Mouse (Mus musculus) hindbrain, embryonic 15.5 days (tissue): ENCODE measurements at regions not wholly inside any gene's neighbourhood (a gene's known extent, or its start where the extent isn't known, plus 50 kb on each side); places are given as distances from the start of the nearest gene placed in this dataset.

ENCODE experiments used
- ATAC-seq: fragments of 200-750 bp; cut with Nextera tagmentation; 2 replicates; pipeline ENCODE4 v1.8.0; 2017; ENCODE audit warnings: low read depth, moderate number of reproducible peaks, moderate TSS enrichment; ENCODE audit not compliant: low FRiP score
- H3K27ac ChIP-seq: fragments of 300-500 bp; sonication (generic); replicated peaks from 2 replicates; pipeline ENCODE4 v1.5.1; 2015; ENCODE audit warnings: mild to moderate bottlenecking, inconsistent platforms
- H3K27me3 ChIP-seq: fragments of 300-500 bp; sonication (generic); 2 replicates; pipeline ENCODE4 v1.6.1; 2015; ENCODE audit warnings: control low read depth, inconsistent platforms
- H3K36me3 ChIP-seq: fragments of 300-500 bp; sonication (generic); 2 replicates; pipeline ENCODE4 v1.6.1; 2015; ENCODE audit warnings: control low read depth, inconsistent platforms
- H3K4me1 ChIP-seq: fragments of 300-500 bp; sonication (generic); replicated peaks from 2 replicates; pipeline ENCODE4 v1.6.1; 2015; ENCODE audit warnings: control low read depth, inconsistent platforms
- H3K4me2 ChIP-seq: fragments of 300-500 bp; sonication (generic); 2 replicates; pipeline ENCODE4 v1.6.1; 2015; ENCODE audit warnings: moderate library complexity, mild to moderate bottlenecking, inconsistent platforms
- H3K4me3 ChIP-seq: fragments of 300-500 bp; sonication (generic); 2 replicates; pipeline ENCODE4 v1.5.1; 2015; ENCODE audit warnings: mild to moderate bottlenecking, inconsistent platforms
- H3K9ac ChIP-seq: fragments of 300-500 bp; sonication (generic); 2 replicates; pipeline ENCODE4 v1.6.1; 2015; ENCODE audit warnings: inconsistent platforms
- H3K9me3 ChIP-seq: fragments of 300-500 bp; sonication (generic); 2 replicates; pipeline ENCODE4 v1.6.1; 2016; ENCODE audit warnings: control low read depth, inconsistent platforms
- whole genome bisulfite sequencing: fragments of 180-500 bp; shearing (Covaris S2); methylation state at CpG from one replicate; pipeline ENCODE4 v1.1.7; 2015; 5-methylcytosine and 5-hydroxymethylcytosine counted together

- Histone ChIP-seq H3K9me3 (no peaks in the 10 kb centered on the region), H3K36me3 (no peaks in the 10 kb centered on the region), H3K4me3 (no peak overlapping the region), H3K27ac (no peak overlapping the region), H3K27me3 (no peaks in the 10 kb centered on the region), H3K9ac (no peak overlapping the region), H3K4me2 (no peak overlapping the region), H3K4me1 (no peaks in the 10 kb centered on the region)
- ATAC-seq: no peak
- 13% methylated on average over 3 of the region's 3 CpGs for WGBS
These were observed 56.3 kb upstream of the Mctp2 start for GRCm38 (mm10) chr7:72362690-72363089.

DNA sequence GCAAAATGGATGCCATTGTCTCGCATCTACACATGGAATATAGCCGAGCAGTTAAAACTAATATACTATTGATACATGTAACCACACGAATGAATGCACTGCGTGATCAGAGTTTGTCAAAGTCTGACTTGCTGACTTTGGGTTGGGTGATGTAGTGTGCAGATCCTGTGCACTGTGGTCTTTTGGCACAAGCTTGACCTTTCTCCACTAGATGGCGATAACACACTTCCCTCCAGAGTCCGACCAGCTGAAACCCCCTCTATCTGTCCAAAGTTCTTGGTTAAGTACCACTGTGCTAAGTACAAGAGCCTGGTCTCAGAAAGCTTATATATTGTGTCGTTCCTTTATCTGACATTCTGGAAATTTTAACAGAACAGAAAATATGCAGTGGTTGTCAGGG is 84.9 kb upstream of the Mctp2 start:
- no peaks in the 10 kb centered on the region for H3K4me1 ChIP-seq
- no peak overlapping the region for H3K27ac ChIP-seq
- no peaks in the 10 kb centered on the region for H3K9me3 ChIP-seq
- H3K4me2 ChIP-seq: no peak overlapping the region
- no peak overlapping the region for H3K9ac ChIP-seq
- H3K4me3 ChIP-seq: no peak overlapping the region
- WGBS: 39% methylated on average over 7 of the region's 7 CpGs
- no peaks in the 10 kb centered on the region for H3K27me3 ChIP-seq
- ATAC-seq: no peak
- H3K36me3 ChIP-seq: no peaks in the 10 kb centered on the region

GRCm38 (mm10) chr7:72400056-72400455 is 93.6 kb upstream of the Mctp2 start:
- no peak for ATAC-seq
- H3K4me3 ChIP-seq: no peak overlapping the region

DNA sequence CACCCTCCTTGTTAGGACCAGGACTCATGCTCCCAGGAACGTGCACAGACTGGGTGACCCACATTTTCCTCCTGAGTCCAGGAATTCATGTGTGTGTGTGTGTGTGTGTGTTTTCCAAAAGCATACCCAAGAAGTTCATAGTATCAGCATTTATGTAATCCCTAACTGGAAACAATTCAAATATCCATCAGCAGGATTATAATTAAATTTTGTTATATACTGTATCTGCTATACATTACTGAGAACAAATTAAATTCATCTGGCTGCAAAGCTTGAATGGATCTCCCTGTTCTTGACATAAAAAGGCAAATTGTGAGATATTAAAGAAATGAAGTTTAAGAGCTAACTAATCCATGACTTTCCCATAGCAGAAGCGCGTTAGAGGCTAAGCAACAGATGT is 99.7 kb upstream of the Mctp2 start:
- no peaks in the 10 kb centered on the region for H3K36me3 ChIP-seq
- H3K4me1 ChIP-seq: no peaks in the 10 kb centered on the region
- 91% methylated on average over 3 of the region's 3 CpGs for WGBS
- no peak overlapping the region for H3K4me2 ChIP-seq
- ATAC-seq: no peak
- H3K27me3 ChIP-seq: no peaks in the 10 kb centered on the region
- no peak overlapping the region for H3K27ac ChIP-seq
- H3K9ac ChIP-seq: no peak overlapping the region
- no peaks in the 10 kb centered on the region for H3K9me3 ChIP-seq
- H3K4me3 ChIP-seq: no peak overlapping the region

More at GRCm38 (mm10) chr7:72400056-72400455, 93.6 kb upstream of the Mctp2 start:
- Histone ChIP-seq H3K36me3 (no peaks in the 10 kb centered on the region), H3K27ac (no peak overlapping the region), H3K27me3 (no peaks in the 10 kb centered on the region), H3K4me1 (no peaks in the 10 kb centered on the region), H3K9ac (no peak overlapping the region), H3K4me2 (no peak overlapping the region), H3K9me3 (no peaks in the 10 kb centered on the region)

GRCm38 (mm10) chr7:72408409-72408986 is 102.1 kb upstream of the Mctp2 start:
- no peak overlapping the region for H3K4me3 ChIP-seq
- ATAC-seq: no peak
- 83% methylated on average over 6 of the region's 6 CpGs for WGBS
- H3K9me3 ChIP-seq: no peaks in the 10 kb centered on the region
- H3K36me3 ChIP-seq: no peaks in the 10 kb centered on the region
- no peak overlapping the region for H3K27ac ChIP-seq
- H3K4me2 ChIP-seq: no peak overlapping the region
- H3K4me1 ChIP-seq: no peaks in the 10 kb centered on the region
- no peaks in the 10 kb centered on the region for H3K27me3 ChIP-seq
- no peak overlapping the region for H3K9ac ChIP-seq

GRCm38 (mm10) chr7:72438552-72438951 is 132.1 kb upstream of the Mctp2 start:
- 48% methylated on average over 2 of the region's 2 CpGs for WGBS
- Histone ChIP-seq H3K4me3 (no peak overlapping the region), H3K36me3 (no peaks in the 10 kb centered on the region), H3K4me1 (no peaks in the 10 kb centered on the region), H3K4me2 (no peak overlapping the region), H3K27me3 (no peaks in the 10 kb centered on the region), H3K9me3 (no peaks in the 10 kb centered on the region), H3K9ac (no peak overlapping the region), H3K27ac (no peak overlapping the region)
- ATAC-seq: no peak

- no peaks in the 10 kb centered on the region for H3K9me3 ChIP-seq
- 67% methylated on average over 5 of the region's 5 CpGs for WGBS
- no peak overlapping the region for H3K9ac ChIP-seq
- no peak overlapping the region for H3K4me3 ChIP-seq
- ATAC-seq: 0 out of 2 replicates have a peak, but pooled peaks have one; percentile 48
- no peaks in the 10 kb centered on the region for H3K36me3 ChIP-seq
- H3K27me3 ChIP-seq: no peaks in the 10 kb centered on the region
- H3K4me2 ChIP-seq: no peak overlapping the region
- H3K4me1 ChIP-seq: no peaks in the 10 kb centered on the region
- H3K27ac ChIP-seq: no peak overlapping the region
These were observed 135.6 kb upstream of the Mctp2 start for GRCm38 (mm10) chr7:72442001-72442400.

DNA sequence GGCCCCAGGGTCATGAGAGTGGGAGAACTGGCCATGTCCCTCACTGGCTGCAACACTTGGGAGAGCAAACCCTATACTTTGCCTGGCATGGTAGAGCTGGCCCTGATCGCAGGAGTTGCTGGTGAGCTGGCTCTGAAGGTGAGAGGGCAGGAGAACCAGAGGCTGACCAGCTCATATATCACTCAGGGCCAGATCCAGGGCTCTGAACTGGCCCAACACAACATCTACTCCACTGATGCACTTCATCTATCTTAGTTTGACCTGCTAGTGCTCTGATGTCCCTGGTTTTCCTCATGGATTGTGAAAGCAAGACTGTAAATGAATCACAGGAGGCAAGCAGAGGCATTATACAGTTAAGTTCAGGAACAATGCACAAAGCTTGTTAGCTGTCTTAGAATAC is 137.6 kb upstream of the Mctp2 start:
- Histone ChIP-seq H3K27me3 (no peaks in the 10 kb centered on the region), H3K36me3 (no peaks in the 10 kb centered on the region), H3K4me2 (no peak overlapping the region), H3K9ac (no peak overlapping the region), H3K4me3 (no peak overlapping the region), H3K27ac (no peak overlapping the region), H3K4me1 (no peaks in the 10 kb centered on the region), H3K9me3 (no peaks in the 10 kb centered on the region)
- ATAC-seq: no peak
- WGBS: 95% methylated on average over 1 of the region's 1 CpGs

DNA sequence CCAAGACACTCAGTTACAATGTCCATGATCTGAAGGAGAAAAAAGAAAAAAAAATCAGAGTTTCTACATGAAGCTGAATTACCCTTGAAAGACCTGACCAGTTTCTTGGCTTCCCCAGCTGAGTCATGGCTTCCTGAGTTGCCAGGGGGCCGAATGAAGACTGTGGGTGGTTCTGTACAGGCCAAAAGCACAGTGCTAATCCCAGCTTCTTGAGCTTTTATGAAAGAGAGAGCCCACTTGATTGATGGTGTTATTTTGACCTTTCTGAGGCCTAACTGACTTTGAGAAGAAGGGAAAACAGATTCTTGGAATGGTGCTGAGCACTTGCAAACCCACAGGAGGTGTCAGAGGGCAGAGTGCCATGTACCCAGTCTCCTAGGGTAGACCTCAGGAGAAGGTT is 138.4 kb upstream of the Mctp2 start:
- no peak for ATAC-seq
- no peaks in the 10 kb centered on the region for H3K4me1 ChIP-seq
- no peak overlapping the region for H3K27ac ChIP-seq

DNA sequence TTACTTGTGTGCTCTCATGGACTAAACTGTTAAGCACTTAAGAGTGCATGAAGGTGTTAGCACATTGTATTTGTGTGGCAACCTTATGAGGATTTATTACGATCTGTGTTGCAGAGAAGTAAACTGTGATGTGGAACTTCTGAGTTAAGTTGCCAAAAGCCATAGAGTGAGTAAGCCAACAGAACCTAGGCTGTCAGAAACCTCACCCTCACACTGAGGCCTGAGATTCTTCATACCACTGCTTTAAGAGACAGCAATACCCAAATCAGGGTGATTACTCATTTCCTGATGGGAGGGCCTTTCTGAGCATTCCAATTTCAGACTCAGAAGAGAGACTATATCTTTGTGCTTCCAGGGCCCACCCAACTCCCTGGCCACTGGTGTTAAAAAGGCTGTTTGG is 140.5 kb upstream of the Mctp2 start:
- Histone ChIP-seq H3K4me2 (no peak overlapping the region), H3K9me3 (no peaks in the 10 kb centered on the region), H3K4me1 (no peaks in the 10 kb centered on the region), H3K27me3 (no peaks in the 10 kb centered on the region), H3K4me3 (no peak overlapping the region), H3K36me3 (no peaks in the 10 kb centered on the region), H3K9ac (no peak overlapping the region), H3K27ac (no peak overlapping the region)
- ATAC-seq: no peak
- WGBS: 100% methylated on average over 1 of the region's 1 CpGs

More for the DNA sequence above, 138.4 kb upstream of the Mctp2 start:
- WGBS: 53% methylated on average over 1 of the region's 1 CpGs
- Histone ChIP-seq H3K4me2 (no peak overlapping the region), H3K9me3 (no peaks in the 10 kb centered on the region), H3K36me3 (no peaks in the 10 kb centered on the region), H3K27me3 (no peaks in the 10 kb centered on the region), H3K9ac (no peak overlapping the region), H3K4me3 (no peak overlapping the region)

- Histone ChIP-seq H3K27ac (no peak overlapping the region), H3K27me3 (no peaks in the 10 kb centered on the region), H3K36me3 (no peaks in the 10 kb centered on the region), H3K9me3 (no peaks in the 10 kb centered on the region), H3K4me2 (no peak overlapping the region), H3K9ac (no peak overlapping the region), H3K4me1 (no peaks in the 10 kb centered on the region), H3K4me3 (no peak overlapping the region)
- no peak for ATAC-seq
- 41% methylated on average over 4 of the region's 4 CpGs for WGBS
These were observed 156.6 kb upstream of the Mctp2 start for GRCm38 (mm10) chr7:72462978-72463377.

- WGBS: 80% methylated on average over 1 of the region's 1 CpGs
These were observed 158.2 kb upstream of the Mctp2 start for GRCm38 (mm10) chr7:72464658-72465057.

DNA sequence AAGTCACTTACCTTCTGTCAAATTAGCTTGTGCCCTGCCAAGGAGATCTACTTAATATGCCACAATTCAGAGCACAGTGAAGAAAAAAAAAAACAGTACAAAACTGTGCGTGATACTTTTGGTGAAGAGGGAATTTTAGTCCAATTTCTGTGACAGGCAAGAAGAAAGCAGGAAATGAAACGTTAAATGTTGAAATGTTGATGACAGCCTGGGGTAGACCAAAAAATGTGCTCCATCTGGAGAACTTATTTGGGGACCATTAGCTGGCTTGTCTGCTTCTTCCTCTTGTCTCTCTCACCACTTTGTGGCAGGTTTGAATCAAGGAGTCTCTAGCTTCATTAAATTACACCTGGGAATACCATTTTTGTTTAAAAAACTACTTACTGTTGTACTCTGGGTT is 163.3 kb upstream of the Mctp2 start:
- no peaks in the 10 kb centered on the region; the same call in 1 of the 2 replicates for H3K4me1 ChIP-seq
- no peak overlapping the region for H3K9ac ChIP-seq
- H3K36me3 ChIP-seq: no peaks in the 10 kb centered on the region
- H3K27ac ChIP-seq: no peak overlapping the region
- ATAC-seq: no peak
- no peaks in the 10 kb centered on the region for H3K27me3 ChIP-seq
- no peak overlapping the region for H3K4me3 ChIP-seq
- H3K4me2 ChIP-seq: no peak overlapping the region
- WGBS: 62% methylated on average over 2 of the region's 2 CpGs
- H3K9me3 ChIP-seq: no peaks in the 10 kb centered on the region

More at GRCm38 (mm10) chr7:72464658-72465057, 158.2 kb upstream of the Mctp2 start:
- Histone ChIP-seq H3K4me2 (no peak overlapping the region), H3K27me3 (no peaks in the 10 kb centered on the region), H3K9ac (no peak overlapping the region), H3K27ac (no peak overlapping the region), H3K4me1 (no peaks in the 10 kb centered on the region), H3K4me3 (no peak overlapping the region), H3K9me3 (no peaks in the 10 kb centered on the region), H3K36me3 (no peaks in the 10 kb centered on the region)
- ATAC-seq: no peak
